Mouse (Mus musculus): Measurements from ENCODE around the gene Fndc10.
"Not testable (repeated sequence)": the region's sequence is repeated elsewhere in the genome, so short reads cannot be mapped to it uniquely, and the experiment has no call there.

The Fndc10 gene

GRCm38 (mm10) chr4:155694111-155694481 is at the start of gene Fndc10:
Fndc10 (plus strand) TSS chr4:155694342.
- DNase-seq = peak; percentile 44 to 47

- DNase-seq = not testable (repeated sequence)
Measured at GRCm38 (mm10) chr4:155645308-155645707, 48.8 kb upstream of the Fndc10 start, which contains the start of gene Gm10563. Gm10563 (minus strand) TSS chr4:155645408.

DNA sequence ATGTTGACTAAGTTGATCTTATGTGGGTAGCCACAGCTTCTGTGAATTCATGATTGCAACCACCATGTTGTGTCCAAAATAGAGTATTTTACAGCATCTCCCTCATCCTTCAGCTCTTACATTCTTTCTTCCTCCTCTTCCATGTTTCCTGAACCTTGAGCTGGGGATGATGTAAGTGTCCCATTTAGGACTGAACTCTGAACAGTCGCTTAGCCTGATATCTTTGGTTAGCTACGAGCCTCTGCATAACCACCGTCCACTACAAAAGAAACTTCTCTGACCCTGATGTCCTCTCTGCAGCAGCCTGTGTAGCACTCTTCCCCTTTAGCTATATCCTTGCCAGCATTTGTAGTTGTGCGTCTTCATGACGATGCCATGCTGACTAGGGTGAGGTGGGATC is 48.4 kb upstream of the Fndc10 start:
- DNase-seq = no peak

GRCm38 (mm10) chr4:155649355-155649754 is 44.8 kb upstream of the Fndc10 start:
- no peak for DNase-seq

DNA sequence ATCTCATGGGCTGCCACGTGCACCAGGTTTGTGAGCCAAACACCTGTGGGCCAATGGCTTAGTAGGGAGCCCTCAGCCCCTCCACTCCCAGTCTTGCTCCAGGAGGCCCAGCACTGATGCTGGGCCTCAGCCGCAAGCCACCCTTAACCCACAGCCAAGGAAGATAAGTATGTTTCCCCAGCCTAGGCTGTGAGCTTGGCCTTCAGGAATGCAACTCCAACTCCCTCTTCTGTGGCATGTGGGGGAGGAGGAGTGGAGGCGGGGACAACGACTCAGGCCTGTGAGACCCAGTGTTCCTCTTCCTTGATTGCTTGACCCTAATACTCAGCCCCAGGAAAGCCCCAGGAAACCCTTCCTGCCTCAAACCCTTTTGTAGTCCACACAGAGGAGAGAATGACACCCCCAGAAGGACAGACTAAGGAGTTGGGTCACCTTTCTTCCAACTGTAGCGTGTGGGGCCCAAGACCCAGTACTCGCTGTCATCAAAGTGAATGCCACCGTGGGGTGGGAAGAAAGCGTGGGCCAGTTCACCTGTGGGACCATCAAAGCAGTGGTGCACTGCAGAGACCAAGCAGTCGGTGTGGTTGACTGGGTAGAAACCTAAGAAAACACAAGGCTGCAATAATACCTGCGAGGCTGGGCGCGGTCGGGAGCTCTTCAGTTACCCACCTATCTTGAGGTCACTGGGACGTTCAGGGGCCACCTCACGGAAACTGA is 42.4 kb upstream of the Fndc10 start:
- no peak for DNase-seq

DNA sequence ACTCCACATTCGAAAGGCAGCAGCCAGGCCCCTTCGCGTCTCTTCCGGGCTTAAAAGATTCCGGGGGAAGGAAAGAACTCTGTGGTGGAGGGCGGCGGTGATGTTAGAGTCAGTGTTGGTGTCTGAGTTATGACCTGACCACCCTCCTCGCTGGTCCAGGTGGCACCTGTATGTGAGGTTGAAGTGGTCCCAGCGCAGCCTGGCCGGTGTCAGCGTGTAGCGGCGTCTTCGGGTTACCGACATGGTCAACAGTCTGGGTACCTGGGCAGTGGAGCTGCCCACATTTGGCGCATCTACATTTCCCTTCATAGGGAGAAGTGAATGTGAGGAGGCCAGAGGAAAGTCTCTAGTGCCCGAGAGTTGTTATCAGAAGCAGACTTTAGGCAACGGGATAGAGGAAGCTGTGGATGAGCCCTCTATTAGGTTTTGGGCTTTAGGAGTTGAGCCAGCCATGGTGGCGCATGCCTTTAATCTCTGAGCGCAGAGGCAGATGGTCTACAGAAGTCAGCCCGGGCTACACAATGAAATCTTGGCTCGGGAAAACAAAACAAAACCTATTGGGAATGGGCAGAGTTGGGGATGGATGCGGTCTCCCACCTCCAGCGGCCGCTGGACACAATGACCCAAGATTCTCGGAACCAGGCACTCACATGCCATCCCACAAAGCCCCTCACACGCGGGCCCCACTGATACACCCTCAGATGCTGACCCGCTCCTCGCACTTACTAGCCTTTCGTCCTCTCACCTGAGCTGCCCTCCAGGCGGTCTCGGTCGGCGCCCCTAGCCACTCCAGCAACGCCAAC is 41.7 kb upstream of the Fndc10 start:
- DNase-seq = no peak

DNA sequence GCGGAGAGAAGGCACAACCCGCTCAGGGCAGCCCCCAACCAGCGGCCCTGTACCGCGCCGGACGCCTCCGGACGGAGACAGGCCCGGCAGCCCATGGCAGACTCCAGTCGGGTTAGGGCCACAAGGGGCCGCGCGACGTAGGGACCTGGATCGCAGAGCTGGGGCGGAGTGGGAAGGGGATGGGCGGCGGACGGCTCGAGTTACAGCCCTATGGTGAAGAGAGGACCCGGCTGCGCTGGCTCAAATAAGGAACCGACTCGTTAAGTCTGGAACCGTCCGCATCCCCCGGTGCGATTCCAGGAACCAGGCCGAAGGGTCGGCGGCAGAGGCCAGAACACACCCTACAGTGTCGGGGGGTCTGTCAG is 41.1 kb upstream of the Fndc10 start, which contains the start of gene Mmp23:
Gene Mmp23 (minus strand): TSS at position 299 of the 365 bp plus-strand sequence.
- DNase-seq = no peak

- DNase-seq = no peak
Measured at GRCm38 (mm10) chr4:155653451-155654182, 40.5 kb upstream of the Fndc10 start.

- no peak for DNase-seq
Measured at GRCm38 (mm10) chr4:155654183-155654455, 40.0 kb upstream of the Fndc10 start.

DNA sequence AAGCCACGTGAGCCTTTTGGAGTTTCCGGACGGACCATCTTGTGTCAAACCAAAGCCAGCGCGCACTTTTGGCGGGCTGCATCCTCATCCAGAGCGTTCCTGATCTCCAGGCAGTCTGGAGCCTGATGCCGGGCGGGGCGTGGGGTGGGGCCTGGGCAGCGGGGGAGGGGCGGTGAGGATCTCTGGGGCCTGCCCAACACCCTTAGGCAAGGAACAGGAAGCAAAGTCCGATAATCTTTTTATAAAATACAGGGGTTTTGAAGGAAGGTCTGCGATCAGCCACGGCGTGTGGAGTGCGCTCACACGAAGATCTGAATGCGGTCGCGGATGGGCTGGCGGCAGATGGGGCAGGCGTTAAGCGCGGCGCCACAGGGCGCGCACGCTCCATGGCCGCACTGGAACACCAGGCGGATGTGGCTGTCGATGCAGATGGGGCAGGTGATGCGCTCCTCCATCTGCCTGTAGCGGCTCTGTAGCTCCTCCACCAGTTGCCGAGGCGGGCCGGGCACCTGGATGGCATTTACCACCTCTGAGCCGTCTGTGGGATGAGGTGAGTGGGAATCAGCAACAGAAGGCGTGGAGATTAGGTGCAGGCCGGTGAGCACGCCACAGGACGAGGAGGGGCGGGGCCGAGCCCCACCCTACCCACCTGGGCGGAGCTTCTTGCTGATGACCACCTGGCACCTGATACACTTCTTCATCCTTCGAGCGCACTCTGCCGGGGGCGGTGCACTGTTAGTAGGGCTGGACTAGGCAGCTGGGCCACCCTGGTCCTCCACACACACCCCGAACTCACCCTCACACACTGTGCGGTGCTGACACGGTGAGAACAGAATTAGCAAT is 39.5 kb upstream of the Fndc10 start:
- DNase-seq = peak in 1 of 2 experiments; percentile 48

DNA sequence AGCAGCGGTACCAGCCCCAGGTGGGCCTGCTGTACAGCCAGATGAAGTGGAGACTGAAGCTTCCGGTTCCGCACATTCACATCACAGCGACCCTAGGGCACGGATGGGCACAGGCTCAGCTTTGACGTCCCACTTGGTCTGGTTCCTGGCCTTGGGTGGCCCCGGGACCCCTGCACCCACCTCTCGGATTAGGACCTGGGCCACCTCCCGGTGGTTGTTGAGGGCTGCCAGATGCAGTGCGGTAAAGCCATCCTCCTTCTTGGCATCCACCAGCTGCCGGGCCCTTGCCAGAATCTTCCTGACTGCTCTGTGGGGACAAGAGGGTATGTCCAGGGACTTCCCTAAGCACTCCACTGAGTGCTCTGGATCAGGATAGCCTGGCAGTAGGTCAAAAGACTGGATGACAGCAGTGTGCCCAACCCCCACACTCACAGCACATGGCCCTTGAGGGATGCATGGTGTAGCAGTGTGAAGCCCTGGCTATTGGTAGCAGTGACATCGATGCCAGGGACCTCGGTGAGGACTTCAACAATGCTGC is 37.9 kb upstream of the Fndc10 start:
- no peak for DNase-seq

DNA sequence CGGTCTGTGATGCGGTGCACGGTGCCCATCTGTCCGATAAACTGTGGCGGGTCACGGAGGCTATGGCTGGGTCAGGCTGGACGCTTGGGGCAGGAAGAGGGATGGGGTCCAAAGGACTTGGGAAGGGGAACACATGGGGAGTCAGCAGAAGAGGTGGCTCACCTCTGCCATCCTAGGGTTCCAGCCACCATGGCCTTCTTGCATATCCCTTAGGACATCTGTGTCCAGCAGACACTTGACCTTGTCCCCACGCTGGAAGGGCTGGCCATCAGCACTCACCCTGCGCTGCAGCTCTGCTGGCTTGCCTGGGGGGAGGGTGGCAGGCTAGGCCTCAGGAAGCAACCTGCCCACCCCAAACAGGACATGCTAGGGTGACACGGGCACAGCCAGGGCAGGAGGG is 35.2 kb upstream of the Fndc10 start:
- no peak for DNase-seq

DNA sequence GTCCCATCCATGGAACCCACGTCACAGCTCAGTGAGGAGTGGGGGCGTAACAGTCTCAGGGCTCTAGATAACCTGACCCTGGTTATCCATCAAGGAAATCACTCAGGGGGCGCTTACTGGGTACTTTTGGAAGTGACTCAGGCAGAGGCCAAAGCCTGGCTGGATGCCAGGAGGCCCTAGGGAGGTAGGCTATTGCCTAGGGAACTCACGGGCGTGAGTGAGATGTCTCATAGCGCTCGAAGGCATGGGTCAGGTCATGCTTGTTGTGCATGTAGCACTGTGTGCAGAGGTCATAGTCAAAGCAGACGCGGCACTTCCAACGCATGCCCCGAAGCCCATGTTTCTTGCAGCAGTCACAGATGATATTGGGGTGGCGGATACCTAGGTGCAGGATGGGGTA is 33.5 kb upstream of the Fndc10 start:
- no peak for DNase-seq

DNA sequence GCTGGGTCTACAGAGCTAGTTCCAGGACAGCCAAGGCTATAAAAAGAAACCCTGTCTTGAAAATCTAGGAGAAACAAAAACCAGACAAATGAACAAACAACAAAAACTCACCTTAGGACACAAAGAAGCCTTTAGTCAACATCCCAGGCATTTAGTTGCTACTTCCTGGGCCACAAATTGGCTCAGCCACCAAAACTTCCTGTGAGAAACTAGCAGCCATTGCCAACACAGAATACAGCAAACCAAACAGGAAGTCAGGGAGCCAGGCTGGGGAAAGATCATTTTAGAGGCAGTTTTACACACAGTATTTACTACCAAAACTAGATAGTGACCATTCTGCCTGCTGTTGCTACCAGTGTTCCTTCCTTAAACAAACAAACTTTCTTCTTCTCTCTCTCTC is 27.2 kb upstream of the Fndc10 start:
- DNase-seq = no peak

- DNase-seq = peak; percentile 93 to 94
Measured at GRCm38 (mm10) chr4:155668689-155669597, 25.2 kb upstream of the Fndc10 start, which contains the start of gene Mib2. Mib2 (minus strand) TSS chr4:155669198.

DNA sequence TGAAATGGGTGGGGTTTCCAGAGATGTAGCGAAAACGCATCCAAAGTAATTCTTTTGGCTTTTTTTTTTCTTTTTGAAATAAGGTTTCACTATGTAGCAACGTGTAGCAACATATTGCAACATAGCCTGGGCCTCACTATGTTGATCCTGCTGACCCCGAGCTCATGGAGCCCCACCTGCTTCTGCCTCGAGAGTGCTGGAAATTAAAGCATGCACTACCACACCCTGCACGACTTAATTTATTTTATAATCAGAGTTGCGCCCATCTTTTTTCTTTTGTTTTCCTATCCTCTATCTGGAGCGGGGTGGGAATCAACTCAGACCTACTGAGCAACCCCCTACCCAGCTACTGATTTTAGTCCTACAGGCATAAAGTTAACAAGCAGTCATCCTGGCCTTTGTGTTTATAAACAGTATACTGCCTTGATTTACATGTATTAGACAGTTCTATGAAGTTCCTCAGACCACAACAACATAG is 24.5 kb upstream of the Fndc10 start:
- DNase-seq = no peak

DNA sequence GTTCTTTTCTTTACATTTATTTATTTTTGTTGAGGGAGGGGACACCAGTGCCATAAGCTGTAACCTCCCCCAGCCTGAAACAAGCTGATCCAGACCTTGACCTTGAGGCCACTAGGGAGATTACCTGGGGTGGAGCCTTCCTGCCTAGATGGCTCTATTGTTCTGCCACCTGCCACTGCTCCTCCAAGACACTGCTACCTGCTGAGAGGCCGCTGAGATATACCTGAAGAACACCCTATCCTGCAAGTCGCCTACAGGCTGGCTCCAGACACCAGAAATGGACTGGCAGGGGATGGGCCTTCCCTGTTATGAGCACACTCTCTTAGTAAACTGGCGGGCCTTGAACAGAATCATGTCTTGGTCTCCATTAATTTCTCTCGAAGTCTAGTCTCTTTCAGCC is 23.9 kb upstream of the Fndc10 start:
- not testable (repeated sequence) for DNase-seq

DNA sequence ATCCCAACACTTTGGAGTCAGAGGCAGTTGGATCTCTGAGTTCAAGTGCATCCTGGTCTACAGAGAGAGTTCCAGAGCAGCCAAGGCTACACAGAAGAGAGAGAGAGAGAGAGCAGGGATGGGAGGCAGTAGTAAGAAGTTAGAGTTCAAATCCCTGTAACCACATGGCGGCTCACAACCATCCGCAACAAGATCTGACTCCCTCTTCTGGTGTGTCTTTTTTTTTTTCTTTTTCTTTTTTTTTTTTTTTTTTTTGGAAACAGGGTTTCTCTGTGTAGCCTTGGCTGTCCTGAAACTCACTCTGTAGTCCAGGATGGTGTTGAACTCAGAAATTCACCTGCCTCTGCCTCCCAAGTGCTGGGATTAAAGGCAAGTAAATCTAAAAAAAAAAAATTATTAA is 22.1 kb upstream of the Fndc10 start:
- DNase-seq = no peak

- DNase-seq = no peak
Measured at GRCm38 (mm10) chr4:155675991-155676390, 18.2 kb upstream of the Fndc10 start.

- DNase-seq = not testable (repeated sequence)
Measured at GRCm38 (mm10) chr4:155683670-155684277, 10.4 kb upstream of the Fndc10 start.

DNA sequence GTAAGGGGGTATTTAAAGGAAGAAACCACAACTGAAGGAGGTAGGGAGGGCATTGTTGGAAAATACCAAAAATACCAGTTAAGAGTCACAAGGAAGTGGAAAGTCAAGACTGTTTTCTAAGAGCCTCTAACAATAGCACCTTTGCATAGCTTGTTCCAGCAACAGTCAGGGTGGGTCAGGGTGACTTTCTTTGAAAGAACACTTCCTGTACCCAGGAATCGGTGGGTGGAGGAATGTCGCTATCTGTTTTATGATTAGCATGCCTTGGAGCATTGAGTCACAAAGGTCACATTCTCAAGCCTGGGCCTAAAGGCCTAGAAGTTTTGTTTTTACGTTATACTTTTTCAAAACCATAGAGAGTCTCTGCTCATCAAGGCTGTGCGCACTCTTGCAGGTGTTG is 6.4 kb upstream of the Fndc10 start:
- not testable (repeated sequence) for DNase-seq

All from thymus, adult 18-20 months (tissue).